Mouse (Mus musculus) kidney, adult 18-20 months (tissue): ENCODE results near the gene Aff3.

Source experiments
- DNase-seq: peaks from one replicate; pipeline ENCODE4 v3.0.0; 2021

Gene Aff3

GRCm38 (mm10) chr1:38308705-38308996 lies 356.1 kb downstream of the Aff3 start:
- DNase-seq = no peak

DNA sequence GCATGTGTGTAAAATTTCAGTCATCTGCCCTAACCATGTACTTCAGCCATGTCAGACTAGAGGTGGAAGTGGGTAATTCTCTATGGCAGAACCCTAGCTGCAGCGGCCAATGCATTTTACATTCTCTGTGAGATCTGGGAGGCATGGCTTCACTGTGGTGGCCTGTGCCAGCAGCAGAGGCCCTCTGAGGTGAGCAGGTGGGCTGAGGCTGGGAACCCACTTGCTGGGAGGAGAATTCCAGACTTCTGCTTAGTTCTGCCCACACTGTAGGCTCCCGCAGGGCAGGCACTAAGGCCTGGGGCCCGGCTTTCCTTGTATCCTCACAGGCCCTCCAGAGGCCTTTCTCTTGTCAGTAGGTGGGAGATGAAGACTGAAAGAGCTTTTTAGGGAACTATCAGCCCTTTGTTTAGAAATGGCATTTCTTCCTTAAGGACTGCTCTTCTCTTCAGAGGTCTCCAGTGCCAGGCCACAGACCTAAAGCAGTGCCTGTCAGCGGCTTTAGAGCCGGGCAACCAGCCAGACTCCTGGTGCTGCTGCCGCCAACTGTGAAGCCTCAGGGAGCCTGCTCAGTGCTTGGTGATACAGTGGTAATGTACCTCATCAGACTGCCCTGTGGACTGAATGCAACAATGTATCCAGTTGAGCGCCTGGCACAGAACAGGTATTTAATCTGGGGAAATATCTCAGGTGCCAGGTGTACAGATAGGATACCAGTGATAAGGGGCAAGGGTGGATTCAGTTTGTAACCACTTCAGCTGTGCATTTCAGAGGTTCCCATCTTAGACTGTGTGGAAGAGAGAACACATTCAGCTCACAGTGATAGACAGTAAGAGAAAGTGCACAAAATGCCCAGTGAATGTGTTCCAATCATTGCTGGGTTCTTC lies 356.7 kb downstream of the Aff3 start:
- DNase-seq = peak; percentile 18

DNA sequence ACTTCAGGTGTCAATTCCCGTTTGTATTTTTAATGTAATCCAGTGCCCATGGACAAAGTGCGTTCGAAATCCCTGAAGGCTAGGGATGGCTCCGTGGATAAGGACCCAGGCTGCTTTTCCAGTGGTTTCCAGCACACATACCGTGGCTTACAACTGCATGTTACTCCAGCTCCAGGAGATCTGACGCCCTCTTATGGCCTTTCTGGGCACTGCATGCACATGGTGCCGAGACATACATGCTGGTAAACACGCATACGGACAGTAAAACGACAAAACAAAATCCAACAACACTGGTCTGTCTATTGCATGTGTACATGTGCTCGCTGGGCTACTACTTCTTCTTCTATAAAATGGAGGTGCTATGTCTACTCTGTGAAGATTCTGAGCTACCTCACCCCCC lies 357.5 kb downstream of the Aff3 start:
- DNase-seq = no peak

DNA sequence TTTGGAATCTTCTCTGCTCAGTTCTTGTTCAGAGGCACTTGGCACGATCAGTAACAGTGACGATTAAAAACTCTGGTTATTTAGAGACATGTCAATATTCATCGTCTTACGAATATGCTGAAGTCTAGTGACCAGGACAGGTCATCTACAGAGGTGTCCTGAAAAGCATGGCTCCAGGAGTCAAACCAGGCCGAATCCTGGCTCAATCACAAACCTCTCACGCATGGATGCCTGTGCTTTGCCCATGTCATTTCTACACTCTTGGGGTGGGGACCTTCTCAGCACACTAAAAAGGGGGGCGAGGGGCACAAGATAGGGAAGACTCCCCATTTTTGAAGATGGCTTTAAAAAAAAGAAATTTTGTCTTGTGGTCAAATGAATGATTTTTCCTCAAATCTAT lies 358.6 kb downstream of the Aff3 start:
- DNase-seq = no peak

DNA sequence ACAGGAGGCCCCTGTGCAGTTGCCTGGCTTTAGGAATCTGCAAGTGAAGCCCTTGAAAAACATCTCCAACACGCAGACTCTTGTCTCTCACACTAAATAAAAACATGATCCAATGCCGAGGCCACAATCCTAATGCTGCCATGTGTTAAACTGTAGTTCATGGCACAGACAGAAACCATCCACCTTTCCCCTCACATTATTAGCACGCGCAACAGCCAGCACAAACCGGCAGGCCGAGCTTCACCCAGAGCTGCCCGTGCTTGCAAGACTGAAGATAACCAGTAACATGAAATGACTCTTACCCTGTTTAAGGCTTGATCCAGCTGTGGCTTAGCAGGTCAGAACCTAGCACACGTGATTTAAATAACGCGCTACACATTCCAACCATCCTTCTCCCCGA lies 360.4 kb downstream of the Aff3 start:
- no peak for DNase-seq

DNA sequence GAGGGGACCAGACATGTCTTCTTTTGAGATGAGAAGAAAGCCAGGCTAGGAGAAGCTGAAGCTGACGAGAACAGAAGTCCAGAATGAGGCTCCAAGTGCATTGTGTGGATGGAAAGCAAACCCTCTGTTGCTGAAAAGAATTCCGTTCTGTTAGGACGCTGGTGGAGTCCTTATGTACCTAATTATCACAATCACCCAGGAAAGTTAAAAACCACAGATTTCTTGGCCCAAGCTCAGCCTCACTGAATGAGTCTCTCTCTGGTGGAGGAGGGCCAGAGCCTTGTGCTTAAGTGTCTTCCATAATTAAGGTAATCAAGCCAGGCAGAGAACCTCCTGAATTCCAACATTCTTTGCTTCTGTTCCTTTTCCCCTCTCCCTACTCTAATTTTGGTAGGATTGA lies 366.5 kb downstream of the Aff3 start:
- DNase-seq = no peak

DNA sequence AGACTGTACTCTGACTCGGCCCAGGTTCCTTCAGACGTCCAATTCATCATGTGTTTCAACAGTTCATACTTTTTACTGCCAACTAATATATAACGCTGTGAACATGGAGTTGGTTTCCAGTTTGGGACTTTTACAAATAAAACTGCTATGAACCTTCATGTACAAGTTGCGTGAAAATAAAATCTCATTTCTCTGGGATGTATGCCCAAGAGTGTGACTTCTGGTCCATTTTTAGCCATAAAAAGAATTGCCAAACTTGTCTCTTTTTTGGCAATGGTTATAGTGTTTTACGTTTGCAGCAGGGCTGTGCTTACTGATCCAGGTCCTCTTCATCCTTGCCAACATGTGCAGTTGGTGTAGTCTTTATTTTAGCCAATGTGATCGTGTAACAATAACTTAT lies 369.8 kb downstream of the Aff3 start:
- DNase-seq = no peak

DNA sequence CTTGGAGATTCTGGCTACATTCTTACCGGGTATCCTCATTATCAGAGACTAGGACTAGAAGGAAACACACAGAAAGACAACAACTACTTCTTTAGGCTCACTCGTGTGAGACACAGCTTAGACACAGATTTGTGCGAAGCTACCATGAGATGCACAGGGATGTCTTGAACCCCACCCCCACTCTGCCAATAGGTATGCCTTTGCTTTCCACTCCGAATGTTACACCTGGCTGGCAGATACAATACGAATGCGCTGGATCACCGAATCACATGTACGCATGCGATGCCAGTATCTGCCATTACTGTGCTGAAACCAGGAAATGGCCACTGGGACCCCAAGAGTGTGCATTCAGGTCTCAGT lies 370.4 kb downstream of the Aff3 start:
- no peak for DNase-seq

DNA sequence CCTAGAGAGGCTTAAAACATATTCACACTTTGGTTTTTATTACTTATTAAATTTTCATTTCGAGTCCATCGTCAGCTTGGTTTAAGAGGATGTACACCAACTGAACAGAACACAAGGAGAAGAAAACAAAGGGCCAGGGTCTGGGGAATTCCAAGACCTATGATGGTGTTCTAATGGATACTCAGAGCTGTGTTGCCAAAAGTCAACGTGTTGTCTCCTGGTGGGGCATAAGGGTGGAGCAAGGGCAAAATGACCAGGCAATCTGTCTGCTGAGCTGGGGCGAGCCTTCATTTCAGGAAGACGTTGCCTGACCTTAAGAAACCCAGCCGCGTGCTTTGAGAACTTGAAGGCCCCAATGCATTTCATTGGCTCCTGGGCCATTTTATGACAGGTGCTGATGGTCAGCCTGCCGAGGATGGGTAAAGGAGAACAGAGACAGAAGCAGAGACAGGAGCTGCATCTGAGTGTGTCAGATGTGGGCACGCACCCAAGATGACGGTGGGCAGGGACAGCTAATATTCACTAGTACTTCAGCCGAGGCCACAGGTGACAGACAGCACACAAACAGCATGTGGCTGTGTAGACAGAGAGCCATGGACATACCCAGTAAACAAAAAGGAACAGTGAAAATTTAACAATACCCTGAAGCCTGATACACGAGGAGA lies 371.0 kb downstream of the Aff3 start:
- DNase-seq = no peak

GRCm38 (mm10) chr1:38292851-38293250 lies 371.9 kb downstream of the Aff3 start:
- DNase-seq = no peak

DNA sequence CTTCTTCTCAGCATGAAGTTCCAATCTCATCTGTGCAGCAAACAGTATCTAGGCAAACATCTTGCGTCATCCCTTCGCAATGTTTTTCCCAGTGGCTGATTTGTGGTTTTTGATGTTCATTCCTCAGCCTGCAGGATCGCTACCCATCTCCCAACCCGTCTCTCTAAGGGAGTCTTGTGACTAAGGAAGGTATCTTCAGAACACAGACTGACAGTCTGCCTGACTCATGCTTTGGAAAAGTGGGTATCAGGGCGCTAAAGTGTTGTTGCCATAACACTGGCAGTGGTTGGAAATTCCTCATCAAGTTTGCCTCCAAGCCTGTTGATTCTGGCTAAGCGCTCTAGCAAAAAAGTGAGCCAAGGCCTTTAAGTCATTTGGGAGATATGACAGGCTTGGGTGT lies 372.8 kb downstream of the Aff3 start:
- no peak for DNase-seq

DNA sequence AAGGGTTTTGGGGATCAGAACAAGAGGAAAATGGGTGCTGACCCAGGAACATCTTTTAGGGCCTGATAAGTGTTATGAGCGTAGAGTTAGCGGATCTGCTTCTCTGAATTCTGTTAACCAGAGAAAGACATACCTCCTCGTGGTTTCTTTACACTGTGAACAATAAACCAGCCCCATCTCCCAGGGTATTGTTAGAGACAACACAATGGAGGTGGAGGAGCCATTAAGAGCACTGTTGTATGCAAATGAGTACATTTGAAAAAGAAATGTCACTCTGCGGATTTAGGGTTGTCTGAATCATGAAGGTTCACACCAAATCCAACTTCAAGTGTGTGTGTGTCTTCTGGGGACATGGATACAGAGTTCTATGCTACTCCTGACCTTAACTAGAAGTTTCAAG lies 373.3 kb downstream of the Aff3 start:
- DNase-seq = no peak

GRCm38 (mm10) chr1:38290881-38291280 lies 373.9 kb downstream of the Aff3 start:
- DNase-seq = no peak

GRCm38 (mm10) chr1:38289891-38290290 lies 374.9 kb downstream of the Aff3 start:
- DNase-seq = no peak

GRCm38 (mm10) chr1:38288716-38289115 lies 376.0 kb downstream of the Aff3 start:
- no peak for DNase-seq

DNA sequence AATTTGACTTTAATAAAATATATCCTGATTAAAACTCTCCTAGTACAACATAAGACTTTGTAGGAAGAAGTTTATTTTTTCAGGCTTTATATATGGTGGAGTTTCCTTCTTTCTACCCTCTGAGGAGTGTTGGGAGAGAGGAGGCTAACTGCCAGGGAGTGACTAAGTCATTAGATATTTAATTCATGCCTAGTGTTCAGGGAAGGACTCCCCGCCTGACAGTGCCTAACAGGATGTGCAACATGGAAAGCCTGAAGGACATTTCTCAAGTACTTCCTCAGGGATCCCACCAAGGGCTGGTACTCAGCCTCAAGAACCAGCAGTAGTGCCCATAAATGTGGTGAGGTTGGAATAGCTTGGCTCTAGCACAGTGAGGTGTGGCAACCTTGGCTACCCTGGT lies 378.2 kb downstream of the Aff3 start:
- no peak for DNase-seq

DNA sequence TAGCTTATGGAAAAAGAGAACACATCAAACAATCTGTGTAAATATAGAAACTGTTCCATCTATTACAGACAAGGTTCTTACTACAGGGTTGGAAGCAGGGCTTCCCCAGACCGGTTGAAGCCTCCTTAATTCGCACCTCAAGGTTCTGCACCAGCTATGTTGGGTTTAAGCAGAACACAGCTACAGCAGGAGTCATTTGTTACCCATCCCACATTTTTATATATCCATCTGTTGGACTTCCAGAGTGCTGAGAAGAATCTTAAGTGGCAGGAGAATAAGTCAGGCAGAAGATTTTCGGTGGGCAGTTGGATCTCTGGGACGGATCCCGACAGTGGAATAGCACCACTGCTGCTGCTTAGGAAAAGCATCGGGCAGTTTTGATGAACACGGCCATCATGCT lies 384.2 kb downstream of the Aff3 start:
- DNase-seq = no peak

DNA sequence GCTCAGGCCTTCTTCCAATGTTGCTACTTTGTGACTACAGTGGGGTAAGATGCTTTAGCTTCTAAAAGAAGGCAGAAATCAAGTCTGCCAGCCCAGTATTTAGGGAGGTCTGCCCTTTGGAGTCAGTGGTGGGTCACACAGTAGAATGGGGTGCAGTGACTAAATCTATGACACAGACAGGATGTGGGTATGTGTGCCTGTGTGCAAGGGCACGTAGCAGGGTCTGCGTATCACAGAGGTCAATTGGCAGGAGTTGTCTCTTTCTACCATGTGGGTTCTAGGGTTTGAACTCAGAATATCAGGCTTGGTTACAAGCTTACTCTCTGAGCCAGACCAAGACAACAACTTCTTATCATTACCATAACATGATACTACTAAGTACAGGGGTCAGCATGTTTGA lies 393.4 kb downstream of the Aff3 start:
- DNase-seq = no peak

- DNase-seq = no peak
Measured at GRCm38 (mm10) chr1:38268246-38269042, 396.3 kb downstream of the Aff3 start.

DNA sequence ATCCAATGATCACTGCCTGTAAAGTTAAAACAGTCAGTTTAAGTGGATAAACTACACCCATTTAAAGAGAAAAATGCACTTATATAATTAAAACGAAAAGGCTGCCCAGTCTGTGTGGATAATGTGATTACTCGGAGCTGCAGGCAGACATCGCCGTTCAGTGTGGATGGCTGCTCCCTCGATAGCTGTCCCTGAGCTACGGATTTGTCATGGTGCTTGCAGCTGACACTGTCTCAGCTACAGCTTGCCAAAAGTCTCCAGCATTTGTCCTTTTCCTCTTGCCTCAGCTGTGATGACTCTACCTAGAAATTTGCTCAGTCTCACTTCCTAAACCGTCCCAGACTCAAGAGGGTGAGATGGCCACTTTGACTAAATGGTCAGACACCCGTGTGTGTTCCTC lies 401.5 kb downstream of the Aff3 start:
- no peak for DNase-seq

DNA sequence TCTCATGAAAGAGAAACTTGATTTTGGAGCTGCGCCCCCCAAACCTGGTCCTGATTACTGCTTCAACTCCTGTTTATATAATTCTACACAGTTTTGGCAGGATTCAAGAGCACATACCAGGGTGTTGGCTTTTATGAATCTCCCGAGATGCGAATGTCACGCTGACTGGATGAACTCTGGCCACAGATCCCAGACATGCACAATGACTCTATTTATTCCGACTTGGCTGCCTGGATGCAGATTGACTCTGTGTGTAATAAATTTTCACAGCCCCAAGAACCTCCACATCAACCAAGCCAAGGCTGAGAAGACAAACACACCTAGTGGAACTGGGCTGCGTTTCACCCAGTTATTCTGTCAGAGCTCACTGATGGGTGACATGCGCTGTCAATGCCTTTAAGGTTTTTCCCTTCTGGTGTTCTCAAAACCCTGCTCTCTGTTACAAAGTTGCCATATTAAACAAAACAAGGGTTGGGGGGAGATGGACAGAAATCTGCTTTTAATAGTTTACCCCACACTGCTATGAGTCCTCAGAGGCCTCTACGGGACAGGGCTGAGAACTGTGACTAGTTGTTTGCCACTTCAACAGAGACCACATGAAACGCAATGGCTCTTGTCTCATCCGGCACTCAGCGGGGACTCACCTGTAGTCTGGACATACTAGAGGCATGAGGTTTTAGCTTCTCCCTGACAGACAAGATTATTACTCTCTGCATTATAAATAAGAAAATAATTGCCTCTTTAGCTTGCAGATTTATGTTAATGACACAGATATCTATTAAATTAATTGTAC lies 402.2 kb downstream of the Aff3 start:
- no peak for DNase-seq

DNA sequence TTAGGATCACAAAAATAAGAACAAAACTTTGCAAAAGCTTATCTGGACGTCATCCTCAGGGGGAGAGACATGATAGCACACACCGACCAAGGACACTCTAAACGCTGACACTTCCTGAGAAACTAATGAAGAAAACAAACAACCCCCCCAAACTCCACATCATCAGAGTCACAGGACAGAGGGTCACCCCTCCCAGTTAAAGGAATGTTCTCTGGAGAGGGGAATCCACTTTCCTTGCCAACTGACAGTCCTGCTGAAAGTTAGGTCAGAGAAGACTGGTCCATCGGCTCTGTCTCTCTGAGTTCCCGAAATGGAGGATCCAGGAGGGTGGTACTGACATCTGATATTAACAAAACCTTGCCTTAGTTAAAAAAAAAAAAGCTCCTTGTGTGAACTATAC lies 403.7 kb downstream of the Aff3 start:
- no peak for DNase-seq
